Mouse (Mus musculus) small intestine, adult 2 months (tissue): ENCODE data around the gene Slc22a23. TPM values are rescaled to one million over a fixed set of nuclear protein-coding genes. Genes with fewer than 3 reads are reported as not detected.

Source experiments
- H3K27ac ChIP-seq: fragments of 200-500 bp; 2 replicates; pipeline ENCODE4 v1.5.1; 2012; ENCODE audit warnings: low read depth, low read length, control low read depth, inconsistent platforms; ENCODE audit not compliant: insufficient read depth
- H3K27me3 ChIP-seq: fragments of 200-500 bp; 2 replicates; pipeline ENCODE4 v1.6.1; 2012; ENCODE audit warnings: mild to moderate bottlenecking, moderate library complexity, low read length, inconsistent platforms; ENCODE audit not compliant: control insufficient read depth, insufficient read depth
- H3K36me3 ChIP-seq: fragments of 200-500 bp; 2 replicates; pipeline ENCODE4 v1.6.1; 2012; ENCODE audit warnings: mild to moderate bottlenecking, low read length, control low read depth, inconsistent platforms; ENCODE audit not compliant: control insufficient read depth, insufficient read depth
- H3K4me1 ChIP-seq: fragments of 200-500 bp; 2 replicates; pipeline ENCODE4 v1.6.1; 2012; ENCODE audit warnings: low read length, inconsistent platforms, mixed read lengths; ENCODE audit not compliant: control insufficient read depth, insufficient read depth, insufficient read length
- H3K4me3 ChIP-seq: fragments of 200-500 bp; 2 replicates; pipeline ENCODE4 v1.5.1; 2012; ENCODE audit warnings: low read depth, mild to moderate bottlenecking, control low read depth, inconsistent platforms, low read length, moderate library complexity
- CTCF ChIP-seq: fragments of 200-500 bp; IDR thresholded peaks from 2 replicates; pipeline ENCODE4 v1.5.1; 2012; ENCODE audit warnings: low read depth, mild to moderate bottlenecking, control low read depth, inconsistent platforms, low read length, moderate library complexity, mixed read lengths; ENCODE audit not compliant: insufficient replicate concordance, insufficient read length; ENCODE audit errors: extremely low read depth
- POLR2A ChIP-seq: fragments of 200-500 bp; IDR thresholded peaks from 2 replicates; pipeline ENCODE4 v1.6.1; 2012; ENCODE audit warnings: low read depth, mild to moderate bottlenecking, control low read depth, inconsistent platforms, low read length, moderate library complexity
- WGBS: fragments of 180-500 bp; shearing (Covaris S2); methylation state at CpG from one replicate; pipeline ENCODE4 v1.1.7; 2018; 5-methylcytosine and 5-hydroxymethylcytosine counted together
- polyA plus RNA-seq: library from polyadenylated mRNA; depleted of rRNA; stranded (reverse); fragments of >200 nt; gene quantifications from 2 replicates; pipeline ENCODE4 v1.2.3, GENCODE M21; 2012

Slc22a23 gene
- polyA plus RNA-seq, 1 experiment, result 52.9 TPM

- Histone ChIP-seq H3K27ac (peak overlapping the region; percentile 23; the same call in 1 of the 2 replicates), H3K4me3 (peak overlapping the region; percentile 54), H3K36me3 (no peaks in the 10 kb centered on the region), H3K27me3 (no peaks in the 10 kb centered on the region), H3K4me1 (peaks cover 2% of the 10 kb centered on the region; the same call in 1 of the 2 replicates)
- WGBS, result 2% methylated on average over 23 of the region's 23 CpGs
- TF ChIP-seq CTCF (no peak), POLR2A (no peak)
These were observed 196.1 kb downstream of the Slc22a23 start for GRCm38 (mm10) chr13:34148767-34149392.

GRCm38 (mm10) chr13:34148181-34148580 is 196.8 kb downstream of the Slc22a23 start:
- WGBS, result 48% methylated on average over 3 of the region's 3 CpGs
- Histone ChIP-seq H3K36me3 (no peaks in the 10 kb centered on the region), H3K27me3 (no peaks in the 10 kb centered on the region), H3K4me1 (peaks cover 2% of the 10 kb centered on the region; the same call in 1 of the 2 replicates), H3K4me3 (no peak overlapping the region), H3K27ac (no peak overlapping the region)
- TF ChIP-seq POLR2A (no peak), CTCF (no peak)

- Histone ChIP-seq H3K27me3 (no peaks in the 10 kb centered on the region), H3K27ac (no peak overlapping the region), H3K4me1 (peaks cover 2% of the 10 kb centered on the region; the same call in 1 of the 2 replicates), H3K4me3 (no peak overlapping the region), H3K36me3 (no peaks in the 10 kb centered on the region)
- TF ChIP-seq CTCF (no peak), POLR2A (no peak)
- 64% methylated on average over 3 of the region's 3 CpGs for WGBS
These were observed 198.1 kb downstream of the Slc22a23 start for GRCm38 (mm10) chr13:34146916-34147315.

- no peaks in the 10 kb centered on the region for H3K36me3 ChIP-seq
- no peak overlapping the region for H3K4me3 ChIP-seq
- H3K4me1 ChIP-seq, result no peaks in the 10 kb centered on the region
- no peak for TF ChIP-seq CTCF
- no peak for TF ChIP-seq POLR2A
- no peaks in the 10 kb centered on the region for H3K27me3 ChIP-seq
- no peak overlapping the region for H3K27ac ChIP-seq
- 89% methylated on average over 5 of the region's 5 CpGs for WGBS
These were observed 201.6 kb downstream of the Slc22a23 start for GRCm38 (mm10) chr13:34143389-34143788.

- Histone ChIP-seq H3K36me3 (no peaks in the 10 kb centered on the region), H3K27ac (no peak overlapping the region), H3K4me3 (no peak overlapping the region), H3K27me3 (no peaks in the 10 kb centered on the region), H3K4me1 (0 out of 2 replicates have a peak, but pooled peaks cover 1% of the 10 kb centered on the region)
- no peak for TF ChIP-seq CTCF
- TF ChIP-seq POLR2A, result no peak
- 92% methylated on average over 7 of the region's 7 CpGs for WGBS
These were observed 208.4 kb downstream of the Slc22a23 start for GRCm38 (mm10) chr13:34136605-34137004.

- H3K27ac ChIP-seq, result no peak overlapping the region
- no peak overlapping the region for H3K4me3 ChIP-seq
- TF ChIP-seq POLR2A, result no peak
- TF ChIP-seq CTCF, result no peak
- 0 out of 2 replicates have a peak, but pooled peaks cover 3% of the 10 kb centered on the region for H3K27me3 ChIP-seq
- WGBS, result 92% methylated on average over 7 of the region's 7 CpGs
- no peaks in the 10 kb centered on the region for H3K36me3 ChIP-seq
- H3K4me1 ChIP-seq, result peaks cover 20% of the 10 kb centered on the region
These were observed 210.7 kb downstream of the Slc22a23 start for GRCm38 (mm10) chr13:34134276-34134675.

- Histone ChIP-seq H3K4me3 (no peak overlapping the region), H3K36me3 (no peaks in the 10 kb centered on the region), H3K27me3 (0 out of 2 replicates have a peak, but pooled peaks cover 3% of the 10 kb centered on the region), H3K27ac (no peak overlapping the region), H3K4me1 (peaks cover 21% of the 10 kb centered on the region)
- TF ChIP-seq POLR2A (no peak), CTCF (no peak)
- 70% methylated on average over 15 of the region's 15 CpGs for WGBS
These were observed 211.5 kb downstream of the Slc22a23 start for GRCm38 (mm10) chr13:34133326-34134071.
